Mouse (Mus musculus) midbrain, embryonic 15.5 days (tissue): ENCODE results near the gene Csad. TPM values are rescaled to one million over a fixed set of nuclear protein-coding genes. Genes with fewer than 3 reads are reported as not detected.

Experiments
- ATAC-seq: fragments of 200-750 bp; cut with Nextera tagmentation; replicated peaks from 2 replicates; pipeline ENCODE4 v1.8.0; 2017; ENCODE audit warnings: moderate TSS enrichment
- H3K27ac ChIP-seq: fragments of 300-500 bp; sonication (generic); 2 replicates; pipeline ENCODE4 v1.5.1; 2015; ENCODE audit warnings: mild to moderate bottlenecking, inconsistent platforms
- H3K27me3 ChIP-seq: fragments of 300-500 bp; sonication (generic); replicated peaks from 2 replicates; pipeline ENCODE4 v1.6.1; 2015; ENCODE audit warnings: inconsistent platforms
- H3K36me3 ChIP-seq: fragments of 300-500 bp; sonication (generic); replicated peaks from 2 replicates; pipeline ENCODE4 v1.6.1; 2015; ENCODE audit warnings: inconsistent platforms
- H3K4me1 ChIP-seq: fragments of 300-500 bp; sonication (generic); 2 replicates; pipeline ENCODE4 v1.6.1; 2015; ENCODE audit warnings: inconsistent platforms
- H3K4me2 ChIP-seq: fragments of 300-500 bp; sonication (generic); 2 replicates; pipeline ENCODE4 v1.6.1; 2015; ENCODE audit warnings: inconsistent platforms, mild to moderate bottlenecking, moderate library complexity
- H3K4me3 ChIP-seq: fragments of 300-500 bp; sonication (generic); 2 replicates; pipeline ENCODE4 v1.5.1; 2015; ENCODE audit warnings: mild to moderate bottlenecking, inconsistent platforms
- H3K9ac ChIP-seq: fragments of 300-500 bp; sonication (generic); 2 replicates; pipeline ENCODE4 v1.6.1; 2015; ENCODE audit warnings: mild to moderate bottlenecking, inconsistent platforms
- H3K9me3 ChIP-seq: fragments of 300-500 bp; sonication (generic); 2 replicates; pipeline ENCODE4 v1.6.1; 2016; ENCODE audit warnings: inconsistent platforms
- WGBS: fragments of 180-500 bp; shearing (Covaris S2); methylation state at CpG from one replicate; pipeline ENCODE4 v1.1.7; 2015; ENCODE audit warnings: mixed read lengths; 5-methylcytosine and 5-hydroxymethylcytosine counted together
- polyA plus RNA-seq: library from polyadenylated mRNA; unstranded; fragments of >200 nt; fragmentation: Nextera tagmentation; extraction: Ambion mirVana; gene quantifications from 2 replicates; pipeline ENCODE4 v1.2.1, GENCODE M21; 2015

Gene Csad
- polyA plus RNA-seq, result 38.0 and 39.4 TPM in 2 replicates

DNA sequence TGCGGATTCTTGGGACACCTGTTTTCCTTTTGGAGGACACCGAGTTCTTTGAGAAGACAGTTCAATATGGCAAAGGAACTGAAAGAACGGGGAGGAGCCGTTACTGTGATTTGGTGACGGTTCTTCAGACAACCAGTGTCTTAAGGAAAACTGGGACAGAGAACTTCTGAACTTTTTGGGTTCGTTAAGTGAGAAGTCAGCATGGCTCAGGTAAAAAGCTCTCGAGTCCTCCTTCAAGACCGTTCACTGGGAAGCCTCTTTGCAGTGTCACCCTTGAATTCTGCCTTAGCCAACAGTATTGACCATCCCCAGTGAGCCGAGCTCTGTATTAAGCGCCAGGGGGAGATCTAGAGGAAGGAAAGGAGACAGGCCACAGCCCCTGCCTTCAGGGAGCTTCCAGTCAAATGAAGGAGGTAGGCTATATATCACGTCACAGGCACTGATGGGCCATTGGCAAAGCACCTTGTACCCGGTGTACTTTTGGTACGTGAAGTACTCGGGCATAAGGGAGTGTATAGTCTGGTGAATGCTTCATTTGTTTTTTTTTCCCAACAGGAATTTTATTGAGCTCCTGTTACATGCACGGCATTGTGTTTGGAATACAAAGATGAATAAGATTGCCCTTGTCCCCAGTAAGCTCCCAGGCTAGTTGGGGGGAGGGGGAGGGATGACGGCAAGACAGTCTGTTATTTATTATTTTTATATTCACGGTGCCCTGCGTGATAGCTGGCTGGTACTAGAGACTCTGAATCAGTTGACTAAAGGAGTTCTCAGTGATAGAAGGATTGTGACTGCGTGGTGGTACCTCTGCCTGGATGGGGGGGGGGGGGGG, at the start of gene Csad:
Gene Csad (minus strand): TSS at position 51 of the 832 bp plus-strand sequence.
- ATAC-seq, result no peak
- peak within 1 kb of the TSS; percentile 77 for H3K4me2 ChIP-seq
- 64% methylated on average over 19 of the region's 19 CpGs for WGBS
- H3K4me3 ChIP-seq, result peak within 1 kb of the TSS; percentile 93
- H3K9me3 ChIP-seq, result no peaks in the 10 kb centered on the region
- peaks cover 46% of the 10 kb centered on the region for H3K4me1 ChIP-seq
- peak within 1 kb of the TSS; percentile 90 for H3K9ac ChIP-seq
- no peaks in the 10 kb centered on the region for H3K27me3 ChIP-seq
- peak within 1 kb of the TSS; percentile 100 for H3K27ac ChIP-seq
- peaks cover 26% of the 10 kb centered on the region for H3K36me3 ChIP-seq

GRCm38 (mm10) chr15:102250521-102250920, 46.0 kb upstream of the Csad start:
- Histone ChIP-seq H3K9ac (no peak overlapping the region), H3K4me1 (peaks cover 21% of the 10 kb centered on the region), H3K4me3 (no peak overlapping the region), H3K27ac (no peak overlapping the region), H3K27me3 (peaks cover 40% of the 10 kb centered on the region), H3K36me3 (no peaks in the 10 kb centered on the region), H3K9me3 (no peaks in the 10 kb centered on the region), H3K4me2 (no peak overlapping the region)
- 56% methylated on average over 5 of the region's 5 CpGs for WGBS
- no peak for ATAC-seq

GRCm38 (mm10) chr15:102249967-102250366, 45.4 kb upstream of the Csad start:
- Histone ChIP-seq H3K4me3 (no peak overlapping the region), H3K27ac (no peak overlapping the region), H3K9ac (no peak overlapping the region), H3K36me3 (no peaks in the 10 kb centered on the region), H3K27me3 (peaks cover 41% of the 10 kb centered on the region), H3K4me2 (no peak overlapping the region), H3K4me1 (peaks cover 26% of the 10 kb centered on the region), H3K9me3 (no peaks in the 10 kb centered on the region)
- ATAC-seq, result no peak
- WGBS, result 52% methylated on average over 9 of the region's 9 CpGs

DNA sequence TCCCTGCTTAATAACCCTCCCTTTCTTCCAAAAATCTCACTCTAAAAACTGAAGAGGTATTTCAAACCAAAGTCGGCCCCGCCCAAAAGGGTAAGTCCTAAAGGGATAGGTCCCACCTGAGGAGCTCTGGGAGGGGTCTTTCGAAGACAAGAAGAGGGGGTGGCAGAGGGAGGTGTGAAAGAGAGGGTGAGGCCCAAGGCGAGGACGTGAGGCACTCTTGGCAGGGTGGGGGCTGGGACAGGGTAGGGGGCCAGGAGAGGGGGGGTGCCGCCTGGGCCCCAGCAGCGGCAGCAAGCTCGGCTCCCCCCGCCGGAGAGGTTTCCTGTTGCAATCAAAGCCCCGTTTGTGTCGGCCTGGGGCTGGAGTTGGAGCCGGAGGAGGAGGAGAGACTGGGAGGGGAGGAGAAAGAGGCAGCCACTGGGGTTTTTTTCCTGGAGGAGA, 44.7 kb upstream of the Csad start:
- H3K27ac ChIP-seq, result no peak overlapping the region
- peak overlapping the region; percentile 8; the same call in 1 of the 2 replicates for H3K4me2 ChIP-seq
- no peaks in the 10 kb centered on the region for H3K9me3 ChIP-seq
- H3K4me3 ChIP-seq, result no peak overlapping the region
- no peak for ATAC-seq
- H3K4me1 ChIP-seq, result peaks cover 30% of the 10 kb centered on the region
- peaks cover 47% of the 10 kb centered on the region for H3K27me3 ChIP-seq
- WGBS, result 3% methylated on average over 13 of the region's 13 CpGs
- H3K9ac ChIP-seq, result no peak overlapping the region
- no peaks in the 10 kb centered on the region for H3K36me3 ChIP-seq

GRCm38 (mm10) chr15:102248812-102249191, 44.3 kb upstream of the Csad start:
- 0% methylated on average over 1 of the region's 3 CpGs for WGBS
- ATAC-seq, result no peak
- no peaks in the 10 kb centered on the region for H3K9me3 ChIP-seq
- no peak overlapping the region for H3K9ac ChIP-seq
- H3K27me3 ChIP-seq, result peaks cover 52% of the 10 kb centered on the region
- H3K4me2 ChIP-seq, result peak overlapping the region; percentile 99; the same call in 1 of the 2 replicates
- H3K4me3 ChIP-seq, result no peak overlapping the region
- H3K36me3 ChIP-seq, result no peaks in the 10 kb centered on the region
- 0 out of 2 replicates have a peak overlapping the region, but pooled peaks have one; percentile 8 for H3K27ac ChIP-seq
- peaks cover 30% of the 10 kb centered on the region for H3K4me1 ChIP-seq

DNA sequence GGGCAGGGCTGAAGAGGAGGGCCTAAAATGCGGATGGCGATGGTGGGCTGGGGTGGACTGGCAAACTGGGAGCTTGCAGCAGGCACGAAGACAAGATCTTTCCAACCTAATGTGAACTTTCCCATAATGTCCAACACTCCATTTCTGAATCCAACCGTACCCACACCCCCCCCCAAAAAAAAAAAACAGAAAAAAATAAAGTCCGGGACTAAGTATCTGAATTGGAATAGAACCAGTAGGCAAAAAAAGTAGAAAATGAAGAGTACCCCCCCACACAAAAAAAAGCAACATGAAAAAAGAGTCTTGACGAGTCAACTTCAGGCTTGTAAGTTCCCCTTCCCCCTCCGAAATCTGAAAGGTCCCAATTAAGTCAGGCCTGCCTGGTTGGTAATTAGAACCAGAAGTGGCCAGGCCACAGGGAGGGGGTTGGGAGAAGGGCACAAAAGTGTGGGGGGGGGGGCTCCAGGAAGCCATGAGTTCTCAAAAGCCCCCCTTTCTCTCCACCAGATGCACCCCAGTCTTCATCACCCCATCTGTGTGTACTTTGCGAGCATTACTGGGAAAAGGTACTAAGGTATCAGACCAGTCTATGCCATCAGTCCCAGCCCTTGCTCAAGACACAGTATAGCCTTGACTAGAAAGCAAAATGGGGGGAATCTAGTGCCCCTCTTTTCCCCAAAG, 43.7 kb upstream of the Csad start:
- Histone ChIP-seq H3K4me1 (peaks cover 35% of the 10 kb centered on the region), H3K9me3 (no peaks in the 10 kb centered on the region), H3K4me3 (peak overlapping the region; percentile 61), H3K36me3 (no peaks in the 10 kb centered on the region), H3K9ac (0 out of 2 replicates have a peak overlapping the region, but pooled peaks have one; percentile 43), H3K27ac (peak overlapping the region; percentile 77), H3K4me2 (peak overlapping the region; percentile 99), H3K27me3 (peaks cover 57% of the 10 kb centered on the region)
- 7% methylated on average over 8 of the region's 8 CpGs for WGBS
- no peak for ATAC-seq

DNA sequence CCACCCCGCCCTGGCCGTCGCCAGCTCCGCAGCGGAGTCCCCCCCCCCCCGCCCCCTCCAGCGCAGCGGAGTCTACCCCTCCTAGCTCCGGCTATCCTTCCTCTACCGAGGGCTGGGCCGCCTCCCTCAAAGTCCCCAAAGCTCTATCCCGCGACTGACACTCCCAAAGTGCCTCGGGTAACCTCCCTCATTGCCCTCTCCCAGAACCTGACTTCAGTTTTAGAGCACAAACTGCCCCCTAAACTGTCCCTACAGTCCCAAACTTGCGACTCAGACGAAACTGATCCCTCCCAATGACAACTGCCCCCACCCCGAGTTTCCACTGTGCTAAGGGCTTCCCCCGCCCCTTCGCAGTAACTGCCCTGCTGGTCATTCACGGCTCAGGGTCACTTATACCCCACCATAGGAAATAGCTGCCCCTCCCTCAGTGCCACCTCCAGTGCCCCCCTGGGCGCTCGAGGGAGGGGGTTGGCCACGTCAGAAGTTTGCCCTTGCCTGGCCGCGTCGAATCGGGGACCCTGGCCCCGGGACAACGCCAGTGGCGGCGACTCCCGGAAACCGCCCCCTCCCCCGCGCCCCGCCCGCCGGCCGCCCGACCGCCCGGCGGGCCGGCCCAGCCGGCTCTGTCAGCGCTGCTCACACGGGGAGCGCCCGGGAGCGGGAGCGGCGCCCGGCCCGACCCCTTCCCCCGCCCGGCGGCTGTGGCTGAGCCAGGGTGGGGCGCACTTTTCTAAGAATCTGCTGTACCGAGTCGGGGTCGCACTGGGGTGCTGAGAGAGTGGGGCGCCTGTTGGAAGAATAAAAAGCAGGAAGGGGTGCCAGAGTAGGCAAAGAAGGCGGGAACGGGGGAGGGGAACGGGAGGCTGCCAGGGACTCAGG, 43.0 kb upstream of the Csad start:
- H3K4me3 ChIP-seq, result peak overlapping the region; percentile 61
- peak overlapping the region; percentile 43 for H3K9ac ChIP-seq
- peak overlapping the region; percentile 77 for H3K27ac ChIP-seq
- WGBS, result 1% methylated on average over 56 of the region's 65 CpGs
- peaks cover 36% of the 10 kb centered on the region for H3K4me1 ChIP-seq
- ATAC-seq, result peak; percentile 37; the same call in 1 of the 2 replicates
- H3K4me2 ChIP-seq, result peak overlapping the region; percentile 99
- H3K36me3 ChIP-seq, result no peaks in the 10 kb centered on the region
- H3K9me3 ChIP-seq, result no peaks in the 10 kb centered on the region
- H3K27me3 ChIP-seq, result peaks cover 65% of the 10 kb centered on the region

- peak overlapping the region; percentile 61 for H3K4me3 ChIP-seq
- H3K4me1 ChIP-seq, result peaks cover 36% of the 10 kb centered on the region
- H3K36me3 ChIP-seq, result no peaks in the 10 kb centered on the region
- peak; percentile 87 for ATAC-seq
- peak overlapping the region; percentile 77 for H3K27ac ChIP-seq
- under 1% methylated on average over 30 of the region's 35 CpGs for WGBS
- peak overlapping the region; percentile 43 for H3K9ac ChIP-seq
- peak overlapping the region; percentile 99 for H3K4me2 ChIP-seq
- H3K9me3 ChIP-seq, result no peaks in the 10 kb centered on the region
- H3K27me3 ChIP-seq, result peaks cover 70% of the 10 kb centered on the region
These were observed 42.3 kb upstream of the Csad start for GRCm38 (mm10) chr15:102246866-102247251.

DNA sequence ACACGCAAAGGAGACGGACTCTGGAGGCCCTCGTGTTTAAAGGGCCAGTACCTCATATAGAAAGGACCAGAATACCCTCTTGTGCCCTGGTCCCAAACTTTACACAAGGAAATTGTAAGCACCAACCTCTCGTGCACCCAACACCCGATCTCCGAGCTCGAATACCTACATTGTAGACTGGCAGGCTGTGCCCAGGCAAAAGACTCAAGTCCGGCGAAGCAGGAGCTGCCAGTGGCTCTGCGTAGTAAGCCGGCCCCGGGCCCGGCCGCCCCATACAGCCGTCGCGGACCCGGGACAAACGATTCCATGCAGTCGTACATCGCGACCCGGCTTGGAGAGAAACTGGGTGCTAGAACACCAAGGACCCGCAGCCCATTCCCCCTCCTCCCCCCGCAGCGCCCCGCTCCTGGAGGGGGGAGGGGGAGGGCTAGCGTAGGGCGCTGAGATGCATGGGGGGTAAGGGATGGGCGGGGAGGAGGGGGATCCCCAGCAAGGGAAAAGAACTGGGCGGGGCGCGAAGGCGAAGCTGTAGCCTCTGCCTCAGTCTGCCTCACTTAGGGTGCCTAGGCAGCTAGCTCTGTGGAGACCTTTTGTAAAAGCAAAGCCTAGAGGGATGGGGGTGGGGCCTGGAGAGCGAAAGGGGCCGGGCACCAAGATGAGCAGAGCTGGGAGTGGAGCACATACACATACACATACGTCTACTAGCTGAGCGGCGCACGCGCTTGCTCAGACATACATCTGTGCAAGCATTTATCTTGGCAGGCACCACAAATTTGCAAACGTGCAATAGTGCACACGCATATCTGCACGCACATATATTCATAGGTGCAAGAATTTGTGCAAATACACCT, 41.6 kb upstream of the Csad start:
- peak overlapping the region; percentile 99 for H3K4me2 ChIP-seq
- peaks cover 36% of the 10 kb centered on the region for H3K4me1 ChIP-seq
- peaks cover 69% of the 10 kb centered on the region for H3K27me3 ChIP-seq
- peak overlapping the region; percentile 61 for H3K4me3 ChIP-seq
- H3K27ac ChIP-seq, result peak overlapping the region; percentile 77
- H3K36me3 ChIP-seq, result no peaks in the 10 kb centered on the region
- H3K9me3 ChIP-seq, result no peaks in the 10 kb centered on the region
- ATAC-seq, result peak; percentile 91
- H3K9ac ChIP-seq, result peak overlapping the region; percentile 43
- WGBS, result under 1% methylated on average over 39 of the region's 44 CpGs

- peak overlapping the region; percentile 77 for H3K27ac ChIP-seq
- H3K27me3 ChIP-seq, result peaks cover 62% of the 10 kb centered on the region
These were observed 40.9 kb upstream of the Csad start for GRCm38 (mm10) chr15:102245461-102245881.

More at GRCm38 (mm10) chr15:102245461-102245881, 40.9 kb upstream of the Csad start:
- Histone ChIP-seq H3K4me3 (peak overlapping the region; percentile 61), H3K36me3 (no peaks in the 10 kb centered on the region), H3K4me2 (peak overlapping the region; percentile 99), H3K9me3 (no peaks in the 10 kb centered on the region), H3K4me1 (peaks cover 36% of the 10 kb centered on the region), H3K9ac (peak overlapping the region; percentile 43)
- ATAC-seq, result no peak
- 4% methylated on average over 14 of the region's 14 CpGs for WGBS
